Mouse (Mus musculus): ENCODE measurements at regions not wholly inside any gene's neighbourhood (a gene's known extent, or its start where the extent isn't known, plus 50 kb on each side); places are given as distances from the start of the nearest gene placed in this dataset.

GRCm38 (mm10) chr5:149815879-149816278 is 137.8 kb downstream of the B3glct start:
- no peak overlapping the region for H3K9ac ChIP-seq (ENCODE audit: low read depth, low read length)
- no peaks in the 10 kb centered on the region for H3K36me3 ChIP-seq (ENCODE audit: control insufficient read depth, insufficient read depth, low read length)
- no peak overlapping the region for H3K4me3 ChIP-seq (ENCODE audit: low read depth, low read length)
- WGBS (ENCODE audit: insufficient replicate concordance): 31% methylated on average over 3 of the region's 3 CpGs
- ATAC-seq (replicated peaks; ENCODE audit: insufficient number of reproducible peaks, low FRiP score, low TSS enrichment): no peak
- H3K27me3 ChIP-seq (ENCODE audit: control insufficient read depth, insufficient read depth, low read length): peaks cover 8% of the 10 kb centered on the region; the same call in 1 of the 2 replicates
- H3K9me3 ChIP-seq (replicated peaks; ENCODE audit: control insufficient read depth, low read length): no peaks in the 10 kb centered on the region
- no peak overlapping the region for H3K27ac ChIP-seq (ENCODE audit: low read depth, low read length)
- peaks cover 3% of the 10 kb centered on the region; the same call in 1 of the 2 replicates for H3K4me1 ChIP-seq (ENCODE audit: control insufficient read depth, insufficient read depth, low read length)
- H3K4me2 ChIP-seq: no peak overlapping the region

DNA sequence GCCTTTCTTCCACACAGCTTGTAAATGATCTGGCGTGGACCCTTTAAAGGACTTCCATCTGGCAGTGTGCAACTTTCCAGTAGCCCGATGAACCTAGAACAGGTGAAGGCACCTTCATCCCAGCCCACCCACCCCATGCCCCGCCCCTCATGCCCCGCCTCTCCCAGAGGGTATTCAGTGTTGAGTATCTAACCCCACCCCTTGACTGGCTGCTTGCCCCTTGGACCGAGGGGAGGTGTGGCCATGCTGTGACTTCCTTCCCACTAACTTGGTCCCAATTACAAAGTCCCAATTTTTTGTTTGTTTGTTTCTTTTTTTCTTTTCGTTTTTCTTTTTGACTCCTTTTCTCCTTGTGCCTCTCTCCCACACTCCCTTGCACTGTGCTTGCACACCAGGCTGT is 140.8 kb downstream of the B3glct start:
- Histone ChIP-seq H3K4me2 (no peak overlapping the region), H3K36me3 (ENCODE audit: control insufficient read depth, insufficient read depth, low read length) (no peaks in the 10 kb centered on the region), H3K9me3 (replicated peaks; ENCODE audit: control insufficient read depth, low read length) (no peaks in the 10 kb centered on the region), H3K4me1 (ENCODE audit: control insufficient read depth, insufficient read depth, low read length) (peaks cover 3% of the 10 kb centered on the region; the same call in 1 of the 2 replicates), H3K9ac (ENCODE audit: low read depth, low read length) (no peak overlapping the region), H3K27me3 (ENCODE audit: control insufficient read depth, insufficient read depth, low read length) (peaks cover 8% of the 10 kb centered on the region; the same call in 1 of the 2 replicates), H3K4me3 (ENCODE audit: low read depth, low read length) (no peak overlapping the region), H3K27ac (ENCODE audit: low read depth, low read length) (no peak overlapping the region)
- WGBS (ENCODE audit: insufficient replicate concordance): 28% methylated on average over 6 of the region's 6 CpGs
- ATAC-seq (replicated peaks; ENCODE audit: insufficient number of reproducible peaks, low FRiP score, low TSS enrichment): no peak; the same call in 1 of the 2 replicates

DNA sequence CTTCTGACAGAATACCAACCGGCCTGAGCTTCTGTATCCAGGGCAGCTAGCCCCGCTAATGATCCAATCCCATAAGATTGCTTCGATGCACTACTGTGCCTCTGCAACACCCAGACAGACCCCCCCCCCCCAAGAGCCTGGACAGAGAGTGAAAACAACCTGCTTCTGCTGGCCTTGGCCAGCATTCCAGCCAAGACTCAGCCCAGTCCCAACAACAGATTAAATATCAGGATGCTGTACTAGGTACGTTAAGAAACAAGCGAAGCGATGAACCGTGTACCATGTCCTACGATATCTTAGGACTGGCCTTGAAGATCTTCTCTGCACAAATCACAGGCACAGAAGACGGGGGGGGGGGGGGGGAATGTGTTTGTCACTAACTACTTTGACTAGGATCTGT is 145.8 kb downstream of the B3glct start:
- Histone ChIP-seq H3K4me2 (no peak overlapping the region), H3K27ac (ENCODE audit: low read depth, low read length) (no peak overlapping the region), H3K27me3 (ENCODE audit: control insufficient read depth, insufficient read depth, low read length) (no peaks in the 10 kb centered on the region), H3K4me3 (ENCODE audit: low read depth, low read length) (no peak overlapping the region), H3K9me3 (replicated peaks; ENCODE audit: control insufficient read depth, low read length) (no peaks in the 10 kb centered on the region), H3K4me1 (ENCODE audit: control insufficient read depth, insufficient read depth, low read length) (no peaks in the 10 kb centered on the region), H3K36me3 (ENCODE audit: control insufficient read depth, insufficient read depth, low read length) (no peaks in the 10 kb centered on the region), H3K9ac (ENCODE audit: low read depth, low read length) (no peak overlapping the region)
- 83% methylated on average over 9 of the region's 9 CpGs for WGBS (ENCODE audit: insufficient replicate concordance)
- no peak for ATAC-seq (replicated peaks; ENCODE audit: insufficient number of reproducible peaks, low FRiP score, low TSS enrichment)

- Histone ChIP-seq H3K9ac (ENCODE audit: low read depth, low read length) (no peak overlapping the region), H3K27me3 (ENCODE audit: control insufficient read depth, insufficient read depth, low read length) (no peaks in the 10 kb centered on the region), H3K27ac (ENCODE audit: low read depth, low read length) (no peak overlapping the region), H3K9me3 (replicated peaks; ENCODE audit: control insufficient read depth, low read length) (no peaks in the 10 kb centered on the region), H3K4me3 (ENCODE audit: low read depth, low read length) (no peak overlapping the region), H3K4me2 (no peak overlapping the region), H3K4me1 (ENCODE audit: control insufficient read depth, insufficient read depth, low read length) (no peaks in the 10 kb centered on the region), H3K36me3 (ENCODE audit: control insufficient read depth, insufficient read depth, low read length) (no peaks in the 10 kb centered on the region)
- ATAC-seq (replicated peaks; ENCODE audit: insufficient number of reproducible peaks, low FRiP score, low TSS enrichment): no peak
- WGBS (ENCODE audit: insufficient replicate concordance): 48% methylated on average over 3 of the region's 3 CpGs
Measured at GRCm38 (mm10) chr5:149827599-149827998, 149.6 kb downstream of the B3glct start.

GRCm38 (mm10) chr5:149831122-149831861 is 153.3 kb downstream of the B3glct start:
- Histone ChIP-seq H3K4me2 (peak overlapping the region; percentile 66), H3K9me3 (replicated peaks; ENCODE audit: control insufficient read depth, low read length) (no peaks in the 10 kb centered on the region), H3K4me3 (ENCODE audit: low read depth, low read length) (peak overlapping the region; percentile 34; the same call in 1 of the 2 replicates), H3K4me1 (ENCODE audit: control insufficient read depth, insufficient read depth, low read length) (no peaks in the 10 kb centered on the region), H3K9ac (ENCODE audit: low read depth, low read length) (peak overlapping the region; percentile 61; the same call in 1 of the 2 replicates), H3K27me3 (ENCODE audit: control insufficient read depth, insufficient read depth, low read length) (no peaks in the 10 kb centered on the region), H3K36me3 (ENCODE audit: control insufficient read depth, insufficient read depth, low read length) (no peaks in the 10 kb centered on the region), H3K27ac (ENCODE audit: low read depth, low read length) (no peak overlapping the region)
- 5% methylated on average over 28 of the region's 28 CpGs for WGBS (ENCODE audit: insufficient replicate concordance)
- no peak for ATAC-seq (replicated peaks; ENCODE audit: insufficient number of reproducible peaks, low FRiP score, low TSS enrichment)

- WGBS (ENCODE audit: insufficient replicate concordance): 66% methylated on average over 2 of the region's 2 CpGs
- ATAC-seq (replicated peaks; ENCODE audit: insufficient number of reproducible peaks, low FRiP score, low TSS enrichment): no peak
- no peaks in the 10 kb centered on the region for H3K36me3 ChIP-seq (ENCODE audit: control insufficient read depth, insufficient read depth, low read length)
- no peak overlapping the region for H3K4me2 ChIP-seq
- H3K27me3 ChIP-seq (ENCODE audit: control insufficient read depth, insufficient read depth, low read length): no peaks in the 10 kb centered on the region
- no peak overlapping the region for H3K27ac ChIP-seq (ENCODE audit: low read depth, low read length)
- H3K4me3 ChIP-seq (ENCODE audit: low read depth, low read length): no peak overlapping the region
- H3K9me3 ChIP-seq (replicated peaks; ENCODE audit: control insufficient read depth, low read length): no peaks in the 10 kb centered on the region; the same call in 1 of the 2 replicates
- no peak overlapping the region for H3K9ac ChIP-seq (ENCODE audit: low read depth, low read length)
- H3K4me1 ChIP-seq (ENCODE audit: control insufficient read depth, insufficient read depth, low read length): no peaks in the 10 kb centered on the region
Measured at GRCm38 (mm10) chr5:149837379-149837778, 159.3 kb downstream of the B3glct start.

GRCm38 (mm10) chr5:149842491-149842890 is 164.5 kb downstream of the B3glct start:
- ATAC-seq (replicated peaks; ENCODE audit: insufficient number of reproducible peaks, low FRiP score, low TSS enrichment): no peak
- WGBS (ENCODE audit: insufficient replicate concordance): 54% methylated on average over 6 of the region's 6 CpGs
- H3K9me3 ChIP-seq (replicated peaks; ENCODE audit: control insufficient read depth, low read length): no peaks in the 10 kb centered on the region

GRCm38 (mm10) chr5:149843310-149843709 is 165.3 kb downstream of the B3glct start:
- H3K4me3 ChIP-seq (ENCODE audit: low read depth, low read length): no peak overlapping the region
- H3K27ac ChIP-seq (ENCODE audit: low read depth, low read length): no peak overlapping the region
- 0 out of 2 replicates have a peak, but pooled peaks cover 2% of the 10 kb centered on the region for H3K4me1 ChIP-seq (ENCODE audit: control insufficient read depth, insufficient read depth, low read length)
- peaks cover 3% of the 10 kb centered on the region for H3K27me3 ChIP-seq (ENCODE audit: control insufficient read depth, insufficient read depth, low read length)
- ATAC-seq (replicated peaks; ENCODE audit: insufficient number of reproducible peaks, low FRiP score, low TSS enrichment): no peak
- no peaks in the 10 kb centered on the region for H3K36me3 ChIP-seq (ENCODE audit: control insufficient read depth, insufficient read depth, low read length)
- WGBS (ENCODE audit: insufficient replicate concordance): 40% methylated on average over 7 of the region's 7 CpGs
- H3K9me3 ChIP-seq (replicated peaks; ENCODE audit: control insufficient read depth, low read length): no peaks in the 10 kb centered on the region
- no peak overlapping the region for H3K9ac ChIP-seq (ENCODE audit: low read depth, low read length)
- no peak overlapping the region for H3K4me2 ChIP-seq

More at GRCm38 (mm10) chr5:149842491-149842890, 164.5 kb downstream of the B3glct start:
- H3K4me1 ChIP-seq (ENCODE audit: control insufficient read depth, insufficient read depth, low read length): 0 out of 2 replicates have a peak, but pooled peaks cover 2% of the 10 kb centered on the region
- H3K4me2 ChIP-seq: no peak overlapping the region
- peaks cover 3% of the 10 kb centered on the region for H3K27me3 ChIP-seq (ENCODE audit: control insufficient read depth, insufficient read depth, low read length)
- no peak overlapping the region for H3K9ac ChIP-seq (ENCODE audit: low read depth, low read length)
- no peak overlapping the region for H3K27ac ChIP-seq (ENCODE audit: low read depth, low read length)
- H3K4me3 ChIP-seq (ENCODE audit: low read depth, low read length): no peak overlapping the region
- H3K36me3 ChIP-seq (ENCODE audit: control insufficient read depth, insufficient read depth, low read length): no peaks in the 10 kb centered on the region

- Histone ChIP-seq H3K36me3 (ENCODE audit: control insufficient read depth, insufficient read depth, low read length) (no peaks in the 10 kb centered on the region), H3K9ac (ENCODE audit: low read depth, low read length) (no peak overlapping the region), H3K9me3 (replicated peaks; ENCODE audit: control insufficient read depth, low read length) (no peaks in the 10 kb centered on the region), H3K4me3 (ENCODE audit: low read depth, low read length) (no peak overlapping the region), H3K27me3 (ENCODE audit: control insufficient read depth, insufficient read depth, low read length) (peaks cover 3% of the 10 kb centered on the region), H3K27ac (ENCODE audit: low read depth, low read length) (no peak overlapping the region), H3K4me2 (no peak overlapping the region), H3K4me1 (ENCODE audit: control insufficient read depth, insufficient read depth, low read length) (0 out of 2 replicates have a peak, but pooled peaks cover 2% of the 10 kb centered on the region)
- WGBS (ENCODE audit: insufficient replicate concordance): 64% methylated on average over 8 of the region's 8 CpGs
- ATAC-seq (replicated peaks; ENCODE audit: insufficient number of reproducible peaks, low FRiP score, low TSS enrichment): no peak
Measured at GRCm38 (mm10) chr5:149845256-149845655, 167.2 kb downstream of the B3glct start.
